ENCODE assay signal across 28 mouse cellular contexts in the genomic region with DNA sequence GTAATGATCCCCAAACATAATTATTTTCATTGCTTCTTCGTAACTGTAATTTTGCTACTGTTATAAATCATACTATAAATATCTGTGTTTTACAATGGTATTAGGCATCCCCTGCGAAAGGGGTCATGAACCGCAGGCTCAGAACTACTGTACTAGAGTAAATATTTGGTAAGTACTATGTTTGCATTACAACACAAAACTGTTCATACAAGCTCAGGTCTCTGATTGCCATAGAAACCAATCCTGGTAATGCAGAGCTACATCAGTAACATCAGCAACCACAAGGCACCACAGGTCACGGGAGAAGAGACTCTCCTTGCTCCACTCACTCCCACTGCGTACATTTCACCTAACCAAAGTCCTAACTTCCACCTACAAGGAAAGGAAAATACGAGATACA. TPM values are rescaled to one million over a fixed set of nuclear protein-coding genes. Genes with fewer than 3 reads are reported as not detected.
DNase-seq lines count a peak whose midpoint lies in the region; ATAC-seq and TF ChIP-seq lines count a peak whose summit lies in the region.
"Had no signal": no experiment of that assay in that cellular context is flagged by ENCODE, and none has a peak within 500 bp of the region (broad histone marks: within the 10 kb centered on the region; RNA-seq: fewer than 3 reads in every experiment).

No protein-coding gene starts in this region.

- no peak overlapping the region for H3K4me2 ChIP-seq in liver, embryonic 16.5 days (ENCODE audit: low read depth, low read length)
- H3K4me2 ChIP-seq in liver, embryonic 12.5 days = no peak overlapping the region
- no peak overlapping the region for H3K4me2 ChIP-seq in stomach, embryonic 14.5 days (replicated peaks; ENCODE audit: low read depth, low read length)
- H3K4me2 ChIP-seq in stomach, postnatal 0 days (replicated peaks; ENCODE audit: low read depth) = no peak overlapping the region
- H3K4me2 ChIP-seq: embryonic facial prominence, embryonic 12.5 days; forebrain, embryonic 13.5 days; forebrain, embryonic 15.5 days had no signal

- H3K9me3 ChIP-seq in liver, embryonic 16.5 days (replicated peaks; ENCODE audit: control insufficient read depth, low read length) = no peaks in the 10 kb centered on the region
- no peaks in the 10 kb centered on the region for H3K9me3 ChIP-seq in liver, embryonic 12.5 days (replicated peaks)
- no peaks in the 10 kb centered on the region for H3K9me3 ChIP-seq in stomach, embryonic 14.5 days (ENCODE audit: control insufficient read depth, low read depth, low read length)
- no peaks in the 10 kb centered on the region for H3K9me3 ChIP-seq in stomach, postnatal 0 days (ENCODE audit: control insufficient read depth, low read length)
- H3K9me3 ChIP-seq: embryonic facial prominence, embryonic 10.5 days; embryonic facial prominence, embryonic 12.5 days; forebrain, embryonic 13.5 days; forebrain, embryonic 15.5 days; G1E had no signal

- peak; percentile 52 for DNase-seq in heart, adult 11 months
- DNase-seq in heart, postnatal 25 days (ENCODE audit: low spot score) = no peak
- DNase-seq in stomach, postnatal 0 days (ENCODE audit: low spot score) = no peak
- DNase-seq: adrenal gland, adult 8-10 months; adrenal gland, postnatal 14 days; adrenal gland, postnatal 36 days; B cell, adult 2 months; cerebellum, adult 11-12 months; cerebellum, adult 2 months; cerebellum, adult 9-10 months; cerebellum, postnatal 10 days; cerebellum, postnatal 25 days had no signal

- no peaks in the 10 kb centered on the region for H3K27me3 ChIP-seq in liver, embryonic 16.5 days (ENCODE audit: control insufficient read depth, insufficient read depth, low read depth, low read length)
- no peaks in the 10 kb centered on the region for H3K27me3 ChIP-seq in liver, embryonic 12.5 days (replicated peaks)
- H3K27me3 ChIP-seq in stomach, embryonic 14.5 days (ENCODE audit: control insufficient read depth, insufficient read depth, low read length) = no peaks in the 10 kb centered on the region
- H3K27me3 ChIP-seq in stomach, postnatal 0 days (ENCODE audit: control insufficient read depth, insufficient read depth, low read length) = no peaks in the 10 kb centered on the region
- H3K27me3 ChIP-seq: CH12.LX; embryonic facial prominence, embryonic 12.5 days; forebrain, embryonic 13.5 days; forebrain, embryonic 15.5 days; Patski had no signal

- no peak for TF ChIP-seq CTCF in stomach, postnatal 0 days (IDR thresholded peaks at IDR 0.05; ENCODE audit: low read depth)

- intact Hi-C loops in heart, postnatal 25 days (cut with DNase I) = no loop called here

- no peak for TF ChIP-seq EP300 in stomach, postnatal 0 days (optimal IDR thresholded peaks at IDR 0.05)

- peak; percentile 63 for ATAC-seq in liver, embryonic 16.5 days (ENCODE audit: low read depth)
- ATAC-seq in liver, embryonic 12.5 days = no peak
- ATAC-seq in stomach, embryonic 14.5 days (ENCODE audit: insufficient number of reproducible peaks, insufficient read depth, low FRiP score, low read depth) = peak; percentile 28; the same call in 1 of the 2 replicates
- no peak for ATAC-seq in stomach, postnatal 0 days (ENCODE audit: low FRiP score, low TSS enrichment)
- ATAC-seq: activated CD4-positive, CD25-positive, alpha-beta regulatory T cell, adult 4 months; CD4-positive, CD25-positive, alpha-beta regulatory T cell, adult 4 months; forebrain, embryonic 13.5 days; forebrain, embryonic 15.5 days; Patski had no signal

- no peak overlapping the region for H3K4me3 ChIP-seq in liver, embryonic 16.5 days (ENCODE audit: low read depth, low read length)
- no peak overlapping the region for H3K4me3 ChIP-seq in liver, embryonic 12.5 days
- H3K4me3 ChIP-seq in stomach, embryonic 14.5 days (ENCODE audit: low read depth, low read length) = no peak overlapping the region
- no peak overlapping the region for H3K4me3 ChIP-seq in stomach, postnatal 0 days (ENCODE audit: low read depth, low read length)
- H3K4me3 ChIP-seq: embryonic facial prominence, embryonic 10.5 days; embryonic facial prominence, embryonic 12.5 days; forebrain, embryonic 13.5 days; forebrain, embryonic 15.5 days had no signal

- peaks cover 2% of the 10 kb centered on the region for H3K36me3 ChIP-seq in liver, embryonic 16.5 days (ENCODE audit: control insufficient read depth, insufficient read depth)
- peaks cover 26% of the 10 kb centered on the region for H3K36me3 ChIP-seq in liver, embryonic 12.5 days
- no peaks in the 10 kb centered on the region; the same call in 1 of the 2 replicates for H3K36me3 ChIP-seq in stomach, embryonic 14.5 days (ENCODE audit: control insufficient read depth, insufficient read depth, low read length)
- peaks cover 6% of the 10 kb centered on the region; the same call in 1 of the 2 replicates for H3K36me3 ChIP-seq in stomach, postnatal 0 days (ENCODE audit: control insufficient read depth, insufficient read depth, low read length)

- H3K27ac ChIP-seq in liver, embryonic 16.5 days (ENCODE audit: low read length) = no peak overlapping the region
- no peak overlapping the region for H3K27ac ChIP-seq in liver, embryonic 12.5 days
- H3K27ac ChIP-seq in stomach, embryonic 14.5 days (ENCODE audit: low read length) = no peak overlapping the region
- H3K27ac ChIP-seq in stomach, postnatal 0 days (replicated peaks) = no peak overlapping the region
- H3K27ac ChIP-seq: embryonic facial prominence, embryonic 10.5 days; embryonic facial prominence, embryonic 12.5 days; forebrain, embryonic 13.5 days; forebrain, embryonic 15.5 days had no signal

- H3K9ac ChIP-seq in liver, embryonic 16.5 days (ENCODE audit: low read depth, low read length) = no peak overlapping the region
- no peak overlapping the region for H3K9ac ChIP-seq in liver, embryonic 12.5 days
- no peak overlapping the region for H3K9ac ChIP-seq in stomach, embryonic 14.5 days (replicated peaks; ENCODE audit: low read depth, low read length)
- no peak overlapping the region for H3K9ac ChIP-seq in stomach, postnatal 0 days (ENCODE audit: low read length)
- H3K9ac ChIP-seq: embryonic facial prominence, embryonic 12.5 days; forebrain, embryonic 13.5 days; forebrain, embryonic 15.5 days had no signal

- WGBS in liver, embryonic 16.5 days (ENCODE audit: insufficient replicate concordance) = 74% methylated on average over 6 of the region's 6 CpGs
- WGBS in liver, embryonic 12.5 days (ENCODE audit: insufficient replicate concordance) = 84% methylated on average over 6 of the region's 6 CpGs
- 53% methylated on average over 6 of the region's 6 CpGs for WGBS in stomach, embryonic 14.5 days
- 56% methylated on average over 6 of the region's 6 CpGs for WGBS in stomach, postnatal 0 days

- peaks cover under 1% of the 10 kb centered on the region for H3K4me1 ChIP-seq in liver, embryonic 16.5 days (ENCODE audit: control insufficient read depth, low read depth, low read length)
- H3K4me1 ChIP-seq in liver, embryonic 12.5 days = peaks cover 12% of the 10 kb centered on the region
- 0 out of 2 replicates have a peak, but pooled peaks cover 2% of the 10 kb centered on the region for H3K4me1 ChIP-seq in stomach, embryonic 14.5 days (ENCODE audit: control insufficient read depth, insufficient read depth, low read length)
- no peaks in the 10 kb centered on the region for H3K4me1 ChIP-seq in stomach, postnatal 0 days (replicated peaks; ENCODE audit: control insufficient read depth, insufficient read depth)
- H3K4me1 ChIP-seq: embryonic facial prominence, embryonic 12.5 days; forebrain, embryonic 13.5 days; forebrain, embryonic 15.5 days had no signal

RNA-seq across cellular contexts. Expression of a gene that starts 23.3 kb away (rescaled TPM):
- total RNA-seq in heart, postnatal 25 days (2021) = not detected
- 0.07 TPM in 1 of 2 replicates, not detected in the other for polyA plus RNA-seq in liver, embryonic 16.5 days (2015; fragmentation: Nextera tagmentation; extraction: Ambion mirVana)
- polyA plus RNA-seq in liver, embryonic 12.5 days (2016; fragmentation: Nextera tagmentation; extraction: Ambion mirVana) = 0.10 TPM in 1 of 2 replicates, not detected in the other
- 0.21 and 0.35 TPM in 2 replicates for polyA plus RNA-seq in stomach, embryonic 14.5 days (2014; fragmentation: Nextera tagmentation; extraction: Ambion mirVana)
- not detected in 2 replicates for polyA plus RNA-seq in stomach, postnatal 0 days (2015; fragmentation: Nextera tagmentation; extraction: Ambion mirVana)
- polyA plus RNA-seq: activated CD4-positive, CD25-positive, alpha-beta regulatory T cell, adult 4 months; embryonic facial prominence, embryonic 14.5 days; forebrain, embryonic 11.5 days; forebrain, embryonic 13.5 days; forebrain, embryonic 15.5 days; G1E; Patski had no signal

RNA-seq across cellular contexts. Expression of a gene that starts 49.6 kb away (rescaled TPM):
- 10 to 100 TPM; 15.6 to 16.1 TPM for total RNA-seq in heart, postnatal 25 days (2021)
- polyA plus RNA-seq in liver, embryonic 16.5 days (2015; fragmentation: Nextera tagmentation; extraction: Ambion mirVana) = 11.7 and 14.4 TPM in 2 replicates
- 20.7 and 21.4 TPM in 2 replicates for polyA plus RNA-seq in liver, embryonic 12.5 days (2016; fragmentation: Nextera tagmentation; extraction: Ambion mirVana)
- polyA plus RNA-seq in stomach, embryonic 14.5 days (2014; fragmentation: Nextera tagmentation; extraction: Ambion mirVana) = 36.0 and 37.1 TPM in 2 replicates
- polyA plus RNA-seq in stomach, postnatal 0 days (2015; fragmentation: Nextera tagmentation; extraction: Ambion mirVana) = 12.7 and 13.2 TPM in 2 replicates

RNA-seq across cellular contexts. Expression of a gene that starts 49.7 kb away (rescaled TPM):
- total RNA-seq in heart, postnatal 25 days (2021) = not detected
- polyA plus RNA-seq in liver, embryonic 16.5 days (2015; fragmentation: Nextera tagmentation; extraction: Ambion mirVana) = not detected in 2 replicates
- polyA plus RNA-seq in liver, embryonic 12.5 days (2016; fragmentation: Nextera tagmentation; extraction: Ambion mirVana) = not detected in 2 replicates
- polyA plus RNA-seq in stomach, embryonic 14.5 days (2014; fragmentation: Nextera tagmentation; extraction: Ambion mirVana) = 0.13 and 0.14 TPM in 2 replicates
- polyA plus RNA-seq in stomach, postnatal 0 days (2015; fragmentation: Nextera tagmentation; extraction: Ambion mirVana) = 0.07 TPM in 1 of 2 replicates, not detected in the other
- total RNA-seq: adrenal gland, adult 18-20 months; adrenal gland, postnatal 14 days; adrenal gland, postnatal 36 days; CH12.LX had no signal
- polyA plus RNA-seq: CD4-positive, CD25-positive, alpha-beta regulatory T cell, adult 4 months; cerebellum, adult 2 months; cortical plate, adult 2 months; forebrain, embryonic 11.5 days; G1E had no signal

Comparison
In these comparisons a context has a peak if more than half of its experiments do, and no peak if none do; other contexts are left out.
1. ATAC-seq: peak in liver, embryonic 16.5 days (single experiment) and stomach, embryonic 14.5 days (single experiment); none in liver, embryonic 12.5 days (single experiment) and stomach, postnatal 0 days (single experiment).